Mouse (Mus musculus) heart, postnatal 4 days (tissue): ENCODE data around the gene Adora2a. TPM values are rescaled to one million over a fixed set of nuclear protein-coding genes. Genes with fewer than 3 reads are reported as not detected.
A peak's percentile ranks its signal among the peaks of the same experiment; 100 is the strongest.
"Not testable (repeated sequence)": the region's sequence is repeated elsewhere in the genome, so short reads cannot be mapped to it uniquely, and the experiment has no call there.

ENCODE experiments used
- DNase-seq: peaks from one replicate; pipeline ENCODE4 v3.0.0; 2021
- total RNA-seq, 2 experiments: library from RNA; stranded (reverse); gene quantifications; 2 replicates each; pipeline ENCODE4 v1.2.3; 2021

Adora2a gene
- total RNA-seq, 2 experiments from 2014 or later: 17.8 to 18.4 TPM

DNA sequence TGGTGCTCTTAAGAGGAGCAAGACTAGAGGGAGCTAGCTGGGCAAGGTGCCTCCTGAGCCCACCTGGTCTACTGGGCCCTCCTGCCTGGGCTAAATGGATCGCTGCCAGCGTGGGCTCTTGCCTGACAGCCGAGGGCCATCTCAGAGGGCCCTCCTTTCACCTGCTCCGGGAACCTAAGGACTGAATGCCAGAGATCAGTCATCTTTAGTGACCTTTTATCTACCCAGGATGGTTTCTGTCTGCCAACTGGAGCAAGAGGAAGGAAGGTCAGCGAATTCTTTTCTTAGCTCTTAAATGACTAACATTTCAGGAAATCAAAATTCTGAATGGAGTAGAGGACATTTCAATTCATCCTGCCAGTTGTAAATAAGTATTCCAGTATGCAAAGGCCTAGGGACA, 33.9 kb downstream of the Adora2a start:
- DNase-seq: no peak

DNA sequence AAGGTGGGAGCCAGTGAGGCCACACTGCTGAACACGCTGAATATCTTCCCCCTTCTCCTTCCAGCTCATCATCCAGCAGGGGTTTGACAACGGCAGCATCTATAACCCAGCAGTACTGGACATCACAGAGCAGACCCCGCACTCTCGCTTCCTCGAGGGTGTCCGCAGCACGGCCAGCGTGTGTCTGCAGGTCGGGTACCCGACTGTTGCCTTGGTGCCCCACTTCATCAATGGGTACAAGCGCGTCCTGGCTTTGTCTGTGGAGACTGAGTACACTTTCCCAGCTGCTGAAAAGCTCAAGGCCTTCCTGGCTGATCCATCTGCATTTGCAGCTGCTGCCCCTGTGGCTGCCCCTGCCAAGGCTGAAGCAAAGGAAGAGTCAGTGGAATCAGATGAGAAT, 35.9 kb downstream of the Adora2a start:
- no peak for DNase-seq

DNA sequence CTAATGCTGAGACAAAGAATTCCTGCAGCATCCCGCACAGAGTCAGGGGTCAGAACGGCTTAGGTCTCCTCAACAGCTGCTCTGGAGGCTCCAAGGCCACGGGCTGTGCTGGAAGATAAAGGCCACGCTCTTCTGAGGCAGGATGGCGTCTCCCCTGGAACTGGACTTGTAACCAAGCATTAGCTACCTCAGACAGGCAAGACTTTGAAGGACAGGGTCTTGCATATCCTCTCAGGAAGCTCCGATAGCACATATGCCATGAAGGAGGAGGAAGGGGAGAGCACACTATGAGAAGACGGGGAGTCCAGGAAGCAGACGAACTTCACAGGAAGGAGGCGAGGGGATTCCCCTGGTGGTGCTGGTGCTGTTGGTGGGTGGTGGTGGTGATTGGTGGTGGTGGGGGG, 37.2 kb downstream of the Adora2a start:
- DNase-seq: not testable (repeated sequence)

DNA sequence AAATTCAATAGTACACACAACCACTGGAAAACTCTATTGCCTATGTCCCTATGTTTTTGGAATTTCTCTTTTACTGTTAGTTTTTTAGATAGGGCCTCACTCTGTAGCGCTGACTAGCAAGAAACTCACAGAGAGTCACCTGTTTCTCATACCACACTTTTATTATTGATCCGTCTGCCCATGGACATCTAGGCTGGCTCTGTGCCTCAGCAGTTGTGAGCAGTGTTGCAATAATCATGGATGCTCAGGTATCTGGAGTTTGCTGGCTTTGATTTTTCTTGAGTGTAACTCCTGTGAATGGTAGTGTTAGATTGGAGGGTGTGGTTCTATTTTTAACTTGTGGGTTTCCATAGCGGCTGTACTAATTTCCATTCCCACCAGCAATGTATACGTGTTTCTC, 38.7 kb downstream of the Adora2a start:
- DNase-seq: no peak

DNA sequence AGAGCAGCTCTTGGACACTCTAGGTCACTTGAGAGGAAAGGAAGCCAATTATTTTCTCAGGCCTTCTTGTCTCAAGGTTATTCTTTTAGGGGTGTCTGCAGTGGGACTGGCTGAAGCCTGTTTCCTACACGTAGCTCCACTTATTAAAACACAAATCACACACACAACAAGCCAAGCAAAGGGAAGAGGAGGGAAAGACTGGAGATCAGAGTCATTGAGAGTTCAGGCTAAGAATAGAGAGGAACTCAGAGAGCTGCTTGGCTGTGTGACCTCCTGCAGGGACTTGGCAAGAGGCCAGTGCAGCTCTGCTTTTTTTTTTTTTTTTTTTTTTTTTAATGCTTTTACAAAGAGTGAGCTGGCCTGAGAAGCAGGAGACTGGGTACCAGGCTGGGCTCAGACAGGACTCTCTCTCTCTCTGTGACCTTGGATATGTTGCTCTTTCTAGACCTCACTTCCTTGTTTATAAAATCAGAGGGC, 47.6 kb downstream of the Adora2a start:
- peak; percentile 59 for DNase-seq

DNA sequence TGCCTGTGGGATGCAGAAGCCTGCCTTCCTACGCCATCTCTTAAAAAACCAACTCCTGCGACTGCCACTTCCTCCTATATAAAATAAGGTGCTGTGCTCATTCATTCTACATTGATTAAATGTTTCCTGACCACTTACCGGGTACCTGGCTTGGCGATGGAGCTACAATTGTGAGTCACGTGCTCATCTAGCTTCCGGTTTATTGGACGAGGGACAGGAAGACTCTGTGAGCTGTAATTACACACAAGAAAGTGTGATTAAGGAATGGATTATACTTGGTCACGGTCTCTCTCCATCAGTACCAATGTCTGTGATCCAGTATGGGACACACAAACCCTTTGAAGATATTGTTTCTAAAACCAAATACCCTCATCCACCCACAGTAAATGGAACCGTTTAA, 48.1 kb downstream of the Adora2a start:
- no peak for DNase-seq

DNA sequence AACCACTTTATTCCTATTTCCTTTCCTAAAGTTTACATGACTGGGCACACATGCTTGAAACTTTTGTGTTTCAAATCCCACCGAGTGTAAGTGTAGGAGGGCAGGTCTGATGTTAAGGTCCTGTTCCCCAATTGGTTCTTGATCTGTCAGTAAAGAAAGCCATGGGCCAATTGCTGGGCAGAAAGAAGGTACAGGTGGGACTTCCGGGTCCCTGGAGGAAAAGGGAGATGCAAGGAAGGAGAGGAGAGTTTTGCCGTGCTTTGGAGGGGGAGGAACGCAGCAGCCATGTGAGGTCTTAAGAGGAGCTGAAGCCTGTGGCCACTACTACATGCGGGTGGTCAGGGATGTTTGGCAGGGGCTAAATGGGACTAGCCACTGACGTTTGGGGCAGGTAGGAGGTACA, 48.6 kb downstream of the Adora2a start:
- DNase-seq: no peak

DNA sequence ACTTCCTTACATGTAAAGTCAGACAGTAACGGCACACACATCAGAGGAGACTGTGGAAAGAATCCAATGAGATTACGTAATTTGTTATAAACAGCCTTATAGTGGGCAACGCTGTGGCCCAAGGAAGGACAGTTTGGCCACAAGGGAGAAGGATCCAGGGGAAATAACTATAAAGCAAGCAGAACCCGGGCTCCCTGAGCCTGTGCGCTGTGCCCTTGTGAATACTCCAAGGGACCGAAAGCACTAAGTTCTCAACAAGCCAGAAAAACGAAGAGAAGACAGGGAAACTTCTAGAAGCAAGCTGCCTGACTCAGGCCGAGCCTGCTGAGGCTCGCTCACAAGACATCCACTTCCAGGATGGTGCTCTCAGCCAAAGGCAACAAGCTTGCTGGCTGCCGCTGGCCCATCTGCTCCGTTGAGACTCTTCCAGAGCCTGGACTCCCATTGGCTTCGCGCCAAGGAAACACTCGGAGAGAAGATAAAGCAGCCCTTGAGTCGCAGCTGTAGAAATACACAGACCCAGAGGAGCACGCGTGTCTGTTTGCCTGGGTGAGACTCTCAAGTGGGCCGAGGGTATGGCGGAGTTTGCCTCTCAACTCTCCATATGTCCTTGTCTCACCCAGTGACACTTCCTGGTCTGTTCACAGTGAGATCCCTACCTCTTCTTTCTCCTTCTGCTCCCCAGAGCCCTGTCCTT, 57.1 kb downstream of the Adora2a start:
- DNase-seq: peak; percentile 55

DNA sequence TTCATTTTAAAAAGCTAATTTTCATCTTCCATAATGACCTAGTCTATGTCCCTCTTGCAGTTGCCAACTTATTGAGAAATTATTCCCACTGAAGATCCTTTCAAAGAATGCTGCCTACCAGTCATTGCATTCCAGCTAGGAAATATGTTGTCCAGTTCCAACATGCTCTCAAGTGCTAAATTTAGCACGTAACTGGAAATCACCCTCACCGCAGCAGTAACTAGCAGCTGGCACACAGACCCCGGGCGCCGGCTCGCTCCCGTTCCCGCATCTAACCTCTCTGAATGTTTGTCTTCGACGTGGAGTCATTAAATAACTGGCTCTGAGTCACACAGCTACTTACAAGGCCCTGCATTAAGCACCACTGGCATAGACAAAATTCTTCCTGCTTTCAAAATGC, 62.0 kb downstream of the Adora2a start:
- peak; percentile 51 for DNase-seq

Other genes starting within 250 kb of the Adora2a start
- 10 to 100 TPM; 47.6 to 48.8 TPM for gene Specc1l, start 104.8 kb upstream of the Adora2a start, total RNA-seq
- under 1 TPM; 0.54 to 0.60 TPM for gene Upb1, start 84.2 kb downstream of the Adora2a start, total RNA-seq
- gene Snrpd3, start 200.7 kb downstream of the Adora2a start, total RNA-seq: 100 to 1,000 TPM in 1 of 2 experiments, 10 to 100 TPM in 1; 94.4 to 103 TPM
- 10 to 100 TPM; 36.4 to 42.8 TPM for gene Gucd1, start 201.1 kb downstream of the Adora2a start, total RNA-seq
- 1 to 10 TPM; 1.5 TPM for gene Lrrc75b, start 243.5 kb downstream of the Adora2a start, total RNA-seq
- under 1 TPM in 1 of 2 experiments, not detected in 1; 0.38 TPM for gene Ggt1, start 244.7 kb downstream of the Adora2a start, total RNA-seq